Mouse (Mus musculus): ENCODE data around the gene Ninj1. TPM values are rescaled to one million over a fixed set of nuclear protein-coding genes. Genes with fewer than 3 reads are reported as not detected.

The Ninj1 gene
- polyA plus RNA-seq, 1 experiment: 124 TPM

GRCm38 (mm10) chr13:49202556-49202955, 15.3 kb downstream of the Ninj1 start:
- no peaks in the 10 kb centered on the region for H3K79me2 ChIP-seq (ENCODE audit: control insufficient read depth, insufficient read depth)
- H3K36me3 ChIP-seq (ENCODE audit: control insufficient read depth, insufficient read depth): peaks cover 7% of the 10 kb centered on the region
- H3K4me3 ChIP-seq: no peak overlapping the region
- H3K4me2 ChIP-seq (ENCODE audit: low read depth): no peak overlapping the region
- H3ac ChIP-seq (ENCODE audit: control insufficient read depth, insufficient read length): no peak overlapping the region
- H3K27me3 ChIP-seq (ENCODE audit: control insufficient read depth, insufficient read depth, insufficient read length): no peaks in the 10 kb centered on the region
- TF ChIP-seq MYOD1 (IDR thresholded peaks at IDR 0.05; ENCODE audit: control insufficient read depth in 1 of 3, insufficient read length in 2 of 3, low read depth in 2 of 3) (no peak), USF1 (IDR thresholded peaks at IDR 0.05; ENCODE audit: low read depth) (no peak), REST (IDR thresholded peaks at IDR 0.05; ENCODE audit: insufficient read depth, insufficient read length) (no peak), MYOG (IDR thresholded peaks at IDR 0.05; ENCODE audit: control insufficient read depth in 1 of 3, insufficient read depth in 1 of 3, insufficient read length in 2 of 3, low read depth in 2 of 3) (no peak), CEBPB (IDR thresholded peaks at IDR 0.05; ENCODE audit: insufficient read depth, poor library complexity, severe bottlenecking) (no peak), E2F4 (IDR thresholded peaks at IDR 0.05; ENCODE audit: insufficient read depth) (no peak), TCF3 (IDR thresholded peaks at IDR 0.05; ENCODE audit: insufficient read length, low read depth) (no peak), POLR2A (IDR thresholded peaks at IDR 0.05; ENCODE audit: insufficient read length, low read depth) (no peak)

- H3ac ChIP-seq (ENCODE audit: control insufficient read depth, insufficient read length): no peak overlapping the region
- peaks cover 6% of the 10 kb centered on the region for H3K79me2 ChIP-seq (ENCODE audit: control insufficient read depth, insufficient read depth)
- TF ChIP-seq USF1 (IDR thresholded peaks at IDR 0.05; ENCODE audit: low read depth) (peak; percentile 85), MYOD1 (IDR thresholded peaks at IDR 0.05; ENCODE audit: control insufficient read depth in 1 of 3, insufficient read length in 2 of 3, low read depth in 2 of 3) (peak in 1 of 3 experiments; percentile 57), E2F4 (IDR thresholded peaks at IDR 0.05; ENCODE audit: insufficient read depth) (no peak), MAX (IDR thresholded peaks at IDR 0.05; ENCODE audit: low read depth) (peak; percentile 76), TCF12 (IDR thresholded peaks at IDR 0.05; ENCODE audit: insufficient read depth, poor library complexity, severe bottlenecking) (no peak), MYOG (IDR thresholded peaks at IDR 0.05; ENCODE audit: control insufficient read depth in 1 of 3, insufficient read depth in 1 of 3, insufficient read length in 2 of 3, low read depth in 2 of 3) (peak in 1 of 3 experiments; percentile 68)
- no peaks in the 10 kb centered on the region for H3K27me3 ChIP-seq (ENCODE audit: control insufficient read depth, insufficient read depth, insufficient read length)
- H3K4me2 ChIP-seq (ENCODE audit: low read depth): peak overlapping the region; percentile 18
- peaks cover 9% of the 10 kb centered on the region for H3K36me3 ChIP-seq (ENCODE audit: control insufficient read depth, insufficient read depth)
- H3K4me3 ChIP-seq: no peak overlapping the region
These were observed 18.2 kb downstream of the Ninj1 start for GRCm38 (mm10) chr13:49205381-49205998.

DNA sequence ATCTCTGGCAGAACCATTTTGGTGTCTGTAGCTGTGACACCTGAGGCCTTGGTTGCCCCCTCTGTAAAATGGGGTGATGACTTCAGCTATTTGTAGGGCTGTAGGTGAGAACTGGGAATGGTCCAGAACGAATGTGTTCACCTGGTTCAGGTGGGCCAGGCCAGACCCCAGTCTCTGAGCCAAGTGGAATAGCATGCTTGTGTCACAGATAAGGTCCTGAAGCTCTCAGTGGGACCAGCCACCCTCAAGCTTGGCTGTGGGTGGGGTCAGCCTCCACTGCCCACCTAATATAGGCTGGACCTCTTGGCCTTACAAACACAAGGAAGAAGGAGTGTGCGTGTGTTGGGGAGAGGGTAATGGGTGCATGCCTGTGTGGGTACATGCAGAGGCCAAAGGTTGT, 19.1 kb downstream of the Ninj1 start:
- Histone ChIP-seq H3K4me3 (no peak overlapping the region), H3K4me2 (ENCODE audit: low read depth) (no peak overlapping the region), H3K36me3 (ENCODE audit: control insufficient read depth, insufficient read depth) (peaks cover 9% of the 10 kb centered on the region), H3K79me2 (ENCODE audit: control insufficient read depth, insufficient read depth) (peaks cover 7% of the 10 kb centered on the region), H3ac (ENCODE audit: control insufficient read depth, insufficient read length) (no peak overlapping the region), H3K27me3 (ENCODE audit: control insufficient read depth, insufficient read depth, insufficient read length) (no peaks in the 10 kb centered on the region)
- no peak for TF ChIP-seq TCF12 (IDR thresholded peaks at IDR 0.05; ENCODE audit: insufficient read depth, poor library complexity, severe bottlenecking)
- TF ChIP-seq USF1 (IDR thresholded peaks at IDR 0.05; ENCODE audit: low read depth): no peak
- no peak for TF ChIP-seq SRF (IDR thresholded peaks at IDR 0.05; ENCODE audit: control insufficient read depth, insufficient read length, low read depth)
- TF ChIP-seq CEBPB (IDR thresholded peaks at IDR 0.05; ENCODE audit: insufficient read depth, poor library complexity, severe bottlenecking): no peak
- TF ChIP-seq E2F4 (IDR thresholded peaks at IDR 0.05; ENCODE audit: insufficient read depth): no peak
- no peak for TF ChIP-seq POLR2A (IDR thresholded peaks at IDR 0.05; ENCODE audit: insufficient read length, low read depth)
- no peak for TF ChIP-seq MYOG (IDR thresholded peaks at IDR 0.05; ENCODE audit: control insufficient read depth in 1 of 3, insufficient read depth in 1 of 3, insufficient read length in 2 of 3, low read depth in 2 of 3)
- TF ChIP-seq TCF3 (IDR thresholded peaks at IDR 0.05; ENCODE audit: insufficient read length, low read depth): no peak
- no peak for TF ChIP-seq MYOD1 (IDR thresholded peaks at IDR 0.05; ENCODE audit: control insufficient read depth in 1 of 3, insufficient read length in 2 of 3, low read depth in 2 of 3)
- no peak for TF ChIP-seq REST (IDR thresholded peaks at IDR 0.05; ENCODE audit: insufficient read depth, insufficient read length)
- no peak for TF ChIP-seq MAX (IDR thresholded peaks at IDR 0.05; ENCODE audit: low read depth)
- no peak for TF ChIP-seq POLR2AphosphoS2 (IDR thresholded peaks at IDR 0.05; ENCODE audit: insufficient read length, low read depth)

- Histone ChIP-seq H3K27me3 (ENCODE audit: control insufficient read depth, insufficient read depth, insufficient read length) (no peaks in the 10 kb centered on the region), H3K79me2 (ENCODE audit: control insufficient read depth, insufficient read depth) (peaks cover 20% of the 10 kb centered on the region), H3K4me2 (ENCODE audit: low read depth) (no peak overlapping the region), H3ac (ENCODE audit: control insufficient read depth, insufficient read length) (no peak overlapping the region), H3K4me3 (no peak overlapping the region), H3K36me3 (ENCODE audit: control insufficient read depth, insufficient read depth) (peaks cover 4% of the 10 kb centered on the region)
- TF ChIP-seq MYOG (IDR thresholded peaks at IDR 0.05; ENCODE audit: control insufficient read depth in 1 of 3, insufficient read depth in 1 of 3, insufficient read length in 2 of 3, low read depth in 2 of 3) (no peak), MYOD1 (IDR thresholded peaks at IDR 0.05; ENCODE audit: control insufficient read depth in 1 of 3, insufficient read length in 2 of 3, low read depth in 2 of 3) (no peak), CEBPB (IDR thresholded peaks at IDR 0.05; ENCODE audit: insufficient read depth, poor library complexity, severe bottlenecking) (no peak), MAX (IDR thresholded peaks at IDR 0.05; ENCODE audit: low read depth) (no peak), TCF3 (IDR thresholded peaks at IDR 0.05; ENCODE audit: insufficient read length, low read depth) (no peak), POLR2AphosphoS2 (IDR thresholded peaks at IDR 0.05; ENCODE audit: insufficient read length, low read depth) (no peak), REST (IDR thresholded peaks at IDR 0.05; ENCODE audit: insufficient read depth, insufficient read length) (no peak), TCF12 (IDR thresholded peaks at IDR 0.05; ENCODE audit: insufficient read depth, poor library complexity, severe bottlenecking) (no peak), USF1 (IDR thresholded peaks at IDR 0.05; ENCODE audit: low read depth) (no peak), POLR2A (IDR thresholded peaks at IDR 0.05; ENCODE audit: insufficient read length, low read depth) (no peak), E2F4 (IDR thresholded peaks at IDR 0.05; ENCODE audit: insufficient read depth) (no peak), SRF (IDR thresholded peaks at IDR 0.05; ENCODE audit: control insufficient read depth, insufficient read length, low read depth) (no peak)
These were observed 22.0 kb downstream of the Ninj1 start for GRCm38 (mm10) chr13:49209306-49209705.
